Mouse (Mus musculus): ENCODE results near the gene Car11. TPM values are rescaled to one million over a fixed set of nuclear protein-coding genes. Genes with fewer than 3 reads are reported as not detected.

Car11 gene
- polyA plus RNA-seq, 1 experiment = 1.1 TPM

GRCm38 (mm10) chr7:45748110-45748509 is 48.5 kb downstream of the Car11 start:
- H3K9me3 ChIP-seq = peaks cover 8% of the 10 kb centered on the region
- no peak for TF ChIP-seq FLI1 (IDR thresholded peaks at IDR 0.05; ENCODE audit: low read length)
- TF ChIP-seq GATA1 (IDR thresholded peaks at IDR 0.05; ENCODE audit: borderline replicate concordance, low read length) = no peak
- peaks cover 33% of the 10 kb centered on the region for H3K4me1 ChIP-seq
- H3K27me3 ChIP-seq (replicated peaks) = peaks cover 36% of the 10 kb centered on the region
- H3K36me3 ChIP-seq (replicated peaks; ENCODE audit: low read length) = no peaks in the 10 kb centered on the region
- no peak overlapping the region for H3K4me3 ChIP-seq (replicated peaks)

GRCm38 (mm10) chr7:45749401-45749800 is 49.8 kb downstream of the Car11 start:
- no peaks in the 10 kb centered on the region for H3K36me3 ChIP-seq (replicated peaks; ENCODE audit: low read length)
- H3K4me3 ChIP-seq (replicated peaks) = peak overlapping the region; percentile 79
- H3K9me3 ChIP-seq = peaks cover 15% of the 10 kb centered on the region
- H3K27me3 ChIP-seq (replicated peaks) = peaks cover 37% of the 10 kb centered on the region
- peaks cover 33% of the 10 kb centered on the region for H3K4me1 ChIP-seq
- TF ChIP-seq FLI1 (IDR thresholded peaks at IDR 0.05; ENCODE audit: low read length) (no peak), GATA1 (IDR thresholded peaks at IDR 0.05; ENCODE audit: borderline replicate concordance, low read length) (no peak)

- no peak overlapping the region for H3K4me3 ChIP-seq (replicated peaks)
These were observed 50.5 kb downstream of the Car11 start for GRCm38 (mm10) chr7:45750162-45750561.

More at GRCm38 (mm10) chr7:45750162-45750561, 50.5 kb downstream of the Car11 start:
- Histone ChIP-seq H3K4me1 (peaks cover 33% of the 10 kb centered on the region), H3K27me3 (replicated peaks) (peaks cover 35% of the 10 kb centered on the region), H3K36me3 (replicated peaks; ENCODE audit: low read length) (no peaks in the 10 kb centered on the region), H3K9me3 (peaks cover 15% of the 10 kb centered on the region)
- TF ChIP-seq FLI1 (IDR thresholded peaks at IDR 0.05; ENCODE audit: low read length) (no peak), GATA1 (IDR thresholded peaks at IDR 0.05; ENCODE audit: borderline replicate concordance, low read length) (no peak)

Other genes with a start within 250 kb of the Car11 start
- gene Ftl1, start 240.0 kb upstream of the Car11 start, polyA plus RNA-seq (2012; ENCODE audit: insufficient read depth, low replicate concordance) = 24,502 and 30,989 TPM in 2 replicates
- gene Bax, start 232.9 kb upstream of the Car11 start, polyA plus RNA-seq (2012; ENCODE audit: insufficient read depth, low replicate concordance) = 502 and 597 TPM in 2 replicates
- not detected in 2 replicates for gene Tulp2, start 218.0 kb upstream of the Car11 start, polyA plus RNA-seq (2012; ENCODE audit: insufficient read depth, low replicate concordance)
- gene Gm45808, start 213.0 kb upstream of the Car11 start, polyA plus RNA-seq (2012; ENCODE audit: insufficient read depth, low replicate concordance) = not detected in 2 replicates
- gene Dhdh, start 211.0 kb upstream of the Car11 start, polyA plus RNA-seq (2012; ENCODE audit: insufficient read depth, low replicate concordance) = 0.23 and 0.70 TPM in 2 replicates
- gene Nucb1, start 189.4 kb upstream of the Car11 start, polyA plus RNA-seq (2012; ENCODE audit: insufficient read depth, low replicate concordance) = 504 and 892 TPM in 2 replicates
- 361 and 818 TPM in 2 replicates for gene Ppp1r15a, start 173.6 kb upstream of the Car11 start, polyA plus RNA-seq (2012; ENCODE audit: insufficient read depth, low replicate concordance)
- 2.9 and 16.4 TPM in 2 replicates for gene Plekha4, start 173.5 kb upstream of the Car11 start, polyA plus RNA-seq (2012; ENCODE audit: insufficient read depth, low replicate concordance)
- 4.9 and 6.8 TPM in 2 replicates for gene Hsd17b14, start 144.9 kb upstream of the Car11 start, polyA plus RNA-seq (2012; ENCODE audit: insufficient read depth, low replicate concordance)
- gene Bcat2, start 129.7 kb upstream of the Car11 start, polyA plus RNA-seq (2012; ENCODE audit: insufficient read depth, low replicate concordance) = 20.6 and 56.4 TPM in 2 replicates
- gene Fgf21, start 84.4 kb upstream of the Car11 start, polyA plus RNA-seq (2012; ENCODE audit: insufficient read depth, low replicate concordance) = not detected in 2 replicates
- gene Fut1, start 82.6 kb upstream of the Car11 start, polyA plus RNA-seq (2012; ENCODE audit: insufficient read depth, low replicate concordance) = 1.1 TPM in 1 of 2 replicates, not detected in the other
- not detected in 2 replicates for gene Izumo1, start 78.0 kb upstream of the Car11 start, polyA plus RNA-seq (2012; ENCODE audit: insufficient read depth, low replicate concordance)
- gene Rasip1, start 72.4 kb upstream of the Car11 start, polyA plus RNA-seq (2012; ENCODE audit: insufficient read depth, low replicate concordance) = 0.36 TPM in 1 of 2 replicates, not detected in the other
- gene Mamstr, start 59.9 kb upstream of the Car11 start, polyA plus RNA-seq (2012; ENCODE audit: insufficient read depth, low replicate concordance) = not detected in 2 replicates
- gene Fut2, start 33.4 kb upstream of the Car11 start, polyA plus RNA-seq (2012; ENCODE audit: insufficient read depth, low replicate concordance) = not detected in 2 replicates
- not detected in 2 replicates for gene Ntn5, start 15.8 kb upstream of the Car11 start, polyA plus RNA-seq (2012; ENCODE audit: insufficient read depth, low replicate concordance)
- not detected in 2 replicates for gene Sec1, start 5.4 kb upstream of the Car11 start, polyA plus RNA-seq (2012; ENCODE audit: insufficient read depth, low replicate concordance)
- gene Dbp, start 5.2 kb downstream of the Car11 start, polyA plus RNA-seq (2012; ENCODE audit: insufficient read depth, low replicate concordance) = 23.4 and 41.9 TPM in 2 replicates
- gene Rpl18, start 15.6 kb downstream of the Car11 start, polyA plus RNA-seq (2012; ENCODE audit: insufficient read depth, low replicate concordance) = 10,199 and 14,647 TPM in 2 replicates
- 242 and 413 TPM in 2 replicates for gene Sphk2, start 18.2 kb downstream of the Car11 start, polyA plus RNA-seq (2012; ENCODE audit: insufficient read depth, low replicate concordance)
- not detected in 2 replicates for gene Fam83e, start 21.4 kb downstream of the Car11 start, polyA plus RNA-seq (2012; ENCODE audit: insufficient read depth, low replicate concordance)
- gene Spaca4, start 26.0 kb downstream of the Car11 start, polyA plus RNA-seq (2012; ENCODE audit: insufficient read depth, low replicate concordance) = not detected in 2 replicates
- gene Lmtk3, start 83.9 kb downstream of the Car11 start, polyA plus RNA-seq (2012; ENCODE audit: insufficient read depth, low replicate concordance) = 0.67 and 0.79 TPM in 2 replicates
- gene Sult2b1, start 84.8 kb downstream of the Car11 start, polyA plus RNA-seq (2012; ENCODE audit: insufficient read depth, low replicate concordance) = 1.00 TPM in 1 of 2 replicates, not detected in the other
- gene Cyth2, start 114.7 kb downstream of the Car11 start, polyA plus RNA-seq (2012; ENCODE audit: insufficient read depth, low replicate concordance) = 157 and 160 TPM in 2 replicates
- gene Kcnj14, start 124.9 kb downstream of the Car11 start, polyA plus RNA-seq (2012; ENCODE audit: insufficient read depth, low replicate concordance) = 0.08 and 0.82 TPM in 2 replicates
- 6.0 and 20.5 TPM in 2 replicates for gene Grwd1, start 131.1 kb downstream of the Car11 start, polyA plus RNA-seq (2012; ENCODE audit: insufficient read depth, low replicate concordance)
- gene Kdelr1, start 172.9 kb downstream of the Car11 start, polyA plus RNA-seq (2012; ENCODE audit: insufficient read depth, low replicate concordance) = 331 and 1,292 TPM in 2 replicates
- 0.31 and 2.6 TPM in 2 replicates for gene Grin2d, start 178.5 kb downstream of the Car11 start, polyA plus RNA-seq (2012; ENCODE audit: insufficient read depth, low replicate concordance)
- 2.7 and 6.4 TPM in 2 replicates for gene Syngr4, start 196.9 kb downstream of the Car11 start, polyA plus RNA-seq (2012; ENCODE audit: insufficient read depth, low replicate concordance)
- 19.2 and 32.5 TPM in 2 replicates for gene Tmem143, start 197.1 kb downstream of the Car11 start, polyA plus RNA-seq (2012; ENCODE audit: insufficient read depth, low replicate concordance)
- gene Emp3, start 221.6 kb downstream of the Car11 start, polyA plus RNA-seq (2012; ENCODE audit: insufficient read depth, low replicate concordance) = 176 and 453 TPM in 2 replicates
- gene Ccdc114, start 224.2 kb downstream of the Car11 start, polyA plus RNA-seq (2012; ENCODE audit: insufficient read depth, low replicate concordance) = 0.82 TPM in 1 of 2 replicates, not detected in the other

All from megakaryocyte, embryonic 14.5 days (primary cell).